Mouse (Mus musculus): ENCODE data around the gene Kars. TPM values are rescaled to one million over a fixed set of nuclear protein-coding genes. Genes with fewer than 3 reads are reported as not detected.

The Kars gene
- polyA plus RNA-seq, 1 experiment: 68.3 TPM

DNA sequence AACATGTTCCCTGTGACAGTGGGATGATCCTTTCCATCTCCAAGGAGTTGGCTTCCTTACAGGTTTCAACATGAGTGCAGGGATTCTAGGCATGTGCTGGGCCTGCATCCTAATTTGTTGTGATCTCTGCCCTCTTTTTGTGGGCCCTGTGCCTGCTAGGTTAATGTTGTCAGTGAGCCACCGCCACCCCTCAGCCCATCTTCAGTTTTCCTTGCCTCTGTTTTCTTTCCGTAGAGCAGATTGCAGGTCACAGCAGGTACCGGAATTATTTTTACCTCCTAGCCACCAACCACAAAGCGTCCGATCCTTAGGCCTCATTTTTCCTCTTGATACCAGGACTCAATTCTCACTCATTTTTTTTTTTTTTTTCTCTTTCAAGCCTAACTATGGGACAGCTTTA, 59.2 kb downstream of the Kars start:
- 99% methylated on average over 5 of the region's 5 CpGs for WGBS
- DNase-seq (ENCODE audit: low read depth, low spot score): no peak

DNA sequence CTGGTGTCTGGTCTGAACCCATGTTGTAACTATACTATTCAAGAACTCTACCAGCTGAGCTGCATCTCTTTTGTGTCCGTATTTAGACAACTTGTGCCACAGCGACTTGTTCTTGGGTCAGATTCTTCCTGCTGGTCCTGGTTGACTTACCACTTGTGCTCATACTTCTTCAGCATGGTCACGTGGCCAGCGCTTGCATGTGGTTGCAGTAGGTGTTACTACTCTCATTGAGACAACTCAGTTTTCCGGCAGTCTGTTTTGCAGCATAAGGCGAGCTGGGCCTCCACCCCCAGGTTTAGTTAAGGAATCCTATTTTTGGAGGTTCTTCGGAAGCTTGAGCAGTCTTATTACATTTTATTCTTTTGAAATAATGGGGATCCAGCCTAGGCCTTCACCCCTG, 59.8 kb downstream of the Kars start:
- WGBS: 97% methylated on average over 7 of the region's 7 CpGs
- DNase-seq (ENCODE audit: low read depth, low spot score): no peak

DNA sequence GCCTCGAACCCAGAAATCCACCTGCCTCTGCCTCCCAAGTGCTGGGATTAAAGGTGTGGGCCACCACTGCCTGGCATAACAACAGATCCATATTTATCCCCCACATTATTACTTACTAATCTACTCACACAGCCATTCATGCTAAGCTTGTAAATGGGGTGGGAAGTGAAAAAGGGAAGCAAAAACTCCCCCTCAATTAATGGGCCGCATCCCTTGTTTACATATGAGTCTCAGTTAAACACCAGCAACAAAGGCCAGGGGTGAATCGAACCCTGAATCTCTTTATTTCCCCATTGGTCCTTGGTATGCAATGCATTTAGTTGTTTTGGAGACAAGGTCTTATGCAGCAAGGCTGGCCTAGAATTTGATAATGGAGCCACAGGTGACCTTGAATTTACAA, 60.3 kb downstream of the Kars start:
- DNase-seq (ENCODE audit: low read depth, low spot score): no peak
- WGBS: 78% methylated on average over 3 of the region's 3 CpGs

DNA sequence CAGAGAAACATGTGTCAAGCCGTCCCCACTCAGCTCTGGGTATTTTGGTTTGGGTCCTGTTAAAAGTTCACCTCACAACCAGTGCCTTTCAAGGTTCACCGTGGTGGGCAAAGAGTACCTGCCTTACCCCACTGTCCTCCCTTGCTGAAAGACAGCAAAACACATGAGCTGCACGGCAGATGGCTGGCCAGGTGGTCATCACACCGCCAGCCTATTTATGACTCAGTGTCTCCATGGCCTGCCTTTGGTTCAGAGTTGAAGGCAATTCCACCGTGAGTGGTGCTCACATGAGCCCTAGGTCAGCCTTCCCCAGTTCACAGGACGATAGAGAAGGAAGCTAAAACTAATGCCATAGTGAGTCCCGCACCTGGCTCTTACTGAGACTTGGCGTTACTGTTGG, 63.2 kb downstream of the Kars start:
- 88% methylated on average over 8 of the region's 8 CpGs for WGBS
- no peak for DNase-seq (ENCODE audit: low read depth, low spot score)

DNA sequence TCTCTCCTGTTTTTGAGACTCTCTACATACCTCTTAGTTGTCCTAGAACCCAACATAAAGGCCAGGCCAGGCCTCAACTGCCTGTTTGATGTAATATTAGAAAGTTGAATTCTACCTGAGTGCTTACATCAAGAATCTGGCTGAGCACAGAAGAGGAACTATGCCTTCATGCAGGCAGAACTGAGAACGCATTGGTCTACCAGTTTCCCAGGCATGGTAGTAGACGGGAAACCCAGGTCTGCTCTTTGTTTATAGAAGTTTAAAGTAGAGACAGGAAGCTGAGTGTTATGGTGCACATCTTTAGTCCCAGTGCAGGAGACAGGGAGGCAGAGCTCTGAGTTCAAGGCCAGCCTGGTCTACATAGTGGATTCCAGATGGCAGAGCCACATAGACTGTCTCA, 64.0 kb downstream of the Kars start:
- no peak for DNase-seq (ENCODE audit: low read depth, low spot score)
- WGBS: 91% methylated on average over 2 of the region's 2 CpGs

DNA sequence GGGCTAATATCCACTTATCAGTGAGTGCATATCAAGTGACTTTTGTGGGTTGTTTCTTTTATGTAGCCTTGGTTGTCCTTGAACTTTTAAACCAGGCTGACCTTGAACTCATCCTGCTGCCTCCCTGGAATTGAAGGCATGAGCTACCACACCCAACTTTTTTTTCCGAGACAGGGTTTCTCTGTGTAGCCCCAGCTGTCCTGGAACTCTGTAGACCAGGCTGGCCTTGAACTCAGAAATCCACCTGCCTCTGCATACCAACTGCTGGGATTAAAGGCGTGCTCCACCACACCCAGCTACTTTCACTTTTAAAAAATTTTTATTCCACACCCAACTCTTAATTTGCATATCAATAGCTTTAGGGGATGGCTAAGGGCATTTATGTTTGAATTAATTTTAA, 67.6 kb downstream of the Kars start:
- WGBS: 73% methylated on average over 2 of the region's 2 CpGs

More for the DNA sequence above, 67.6 kb downstream of the Kars start:
- no peak for DNase-seq (ENCODE audit: low read depth, low spot score)

Other genes starting within 250 kb of the Kars start
- 5.5 and 5.7 TPM in 2 replicates for gene Cfdp1, start 157.0 kb downstream of the Kars start, polyA plus RNA-seq (2012; rRNA removed)
- 9.0 and 13.2 TPM in 2 replicates for gene Tmem170, start 134.6 kb downstream of the Kars start, polyA plus RNA-seq (2012; rRNA removed)
- 0.15 and 0.20 TPM in 2 replicates for gene Chst5, start 100.9 kb downstream of the Kars start, polyA plus RNA-seq (2012; rRNA removed)
- 1.2 and 1.3 TPM in 2 replicates for gene Tmem231, start 77.4 kb downstream of the Kars start, polyA plus RNA-seq (2012; rRNA removed)
- 43.1 and 49.7 TPM in 2 replicates for gene Gabarapl2, start 70.6 kb downstream of the Kars start, polyA plus RNA-seq (2012; rRNA removed)
- 1.7 and 2.2 TPM in 2 replicates for gene Adat1, start 19.0 kb downstream of the Kars start, polyA plus RNA-seq (2012; rRNA removed)
- 4.4 and 5.7 TPM in 2 replicates for gene Terf2ip, start 75 bp upstream of the Kars start, polyA plus RNA-seq (2012; rRNA removed)
- not detected in 2 replicates for gene Gm6793, start 3.7 kb upstream of the Kars start, polyA plus RNA-seq (2012; rRNA removed)

Data from large intestine, adult 2 months (tissue).